Mouse (Mus musculus) lung, postnatal 36 days (tissue): ENCODE data around the gene Cep57.
"Not testable (repeated sequence)": the region's sequence is repeated elsewhere in the genome, so short reads cannot be mapped to it uniquely, and the experiment has no call there.

Source experiments
- DNase-seq: peaks from one replicate; pipeline ENCODE4 v3.0.0; 2022; ENCODE audit warnings: mixed read lengths

Gene Cep57

GRCm38 (mm10) chr9:13790864-13791263, 36.0 kb downstream of the Cep57 start:
- DNase-seq, result not testable (repeated sequence)

GRCm38 (mm10) chr9:13781985-13782384, 44.9 kb downstream of the Cep57 start:
- DNase-seq, result no peak

GRCm38 (mm10) chr9:13774732-13775131, 52.2 kb downstream of the Cep57 start:
- no peak for DNase-seq

GRCm38 (mm10) chr9:13766570-13766969, 60.3 kb downstream of the Cep57 start:
- no peak for DNase-seq

- DNase-seq, result no peak
Observed at GRCm38 (mm10) chr9:13765624-13766023, 61.3 kb downstream of the Cep57 start.

GRCm38 (mm10) chr9:13760430-13760829, 66.5 kb downstream of the Cep57 start:
- DNase-seq, result no peak
